In genomic region chr3:31093196-31093595, GRCm38 (mm10) we compare ENCODE assay signal across 8 mouse cellular contexts. TPM values are rescaled to one million over a fixed set of nuclear protein-coding genes. Genes with fewer than 3 reads are reported as not detected.
DNase-seq lines count a peak whose midpoint lies in the region; ATAC-seq and TF ChIP-seq lines count a peak whose summit lies in the region.

No protein-coding gene starts in this region.

- H3K79me2 ChIP-seq in C2C12 (ENCODE audit: control insufficient read depth, insufficient read depth), result peaks cover 31% of the 10 kb centered on the region

- H3K4me2 ChIP-seq in embryonic facial prominence, embryonic 11.5 days (ENCODE audit: low read depth, low read length), result peak overlapping the region; percentile 85
- peak overlapping the region; percentile 76 for H3K4me2 ChIP-seq in stomach, embryonic 15.5 days

- 0 out of 2 replicates have a peak, but pooled peaks have one; percentile 12 for ATAC-seq in embryonic facial prominence, embryonic 11.5 days (replicated peaks; ENCODE audit: insufficient number of reproducible peaks, low FRiP score, low TSS enrichment, low read depth)
- no peak for ATAC-seq in stomach, embryonic 15.5 days (ENCODE audit: insufficient read depth, low FRiP score, low read depth)

- no peaks in the 10 kb centered on the region for H3K9me3 ChIP-seq in embryonic facial prominence, embryonic 11.5 days (replicated peaks; ENCODE audit: control insufficient read depth, low read length)
- no peaks in the 10 kb centered on the region for H3K9me3 ChIP-seq in midbrain, embryonic 10.5 days (replicated peaks)
- no peaks in the 10 kb centered on the region for H3K9me3 ChIP-seq in stomach, embryonic 15.5 days

- peak; percentile 69 for DNase-seq in MN1 (ENCODE audit: low spot score)
- DNase-seq in embryonic facial prominence, embryonic 11.5 days (ENCODE audit: low spot score), result peak; percentile 60
- DNase-seq in heart, postnatal 4 days, result peak; percentile 32
- peak; percentile 55 to 66 for DNase-seq in left cerebral cortex, adult 18-20 months (ENCODE audit: low spot score in 2 of 2)
- peak; percentile 73 for DNase-seq in midbrain, embryonic 10.5 days (ENCODE audit: low spot score)
- DNase-seq in urinary bladder, postnatal 10 days (ENCODE audit: low spot score), result no peak

- peaks cover 17% of the 10 kb centered on the region for H3K36me3 ChIP-seq in C2C12 (ENCODE audit: control insufficient read depth, insufficient read depth)
- no peaks in the 10 kb centered on the region for H3K36me3 ChIP-seq in embryonic facial prominence, embryonic 11.5 days (replicated peaks; ENCODE audit: control insufficient read depth, insufficient read depth, low read depth, low read length)
- peaks cover 12% of the 10 kb centered on the region for H3K36me3 ChIP-seq in midbrain, embryonic 10.5 days
- H3K36me3 ChIP-seq in stomach, embryonic 15.5 days, result no peaks in the 10 kb centered on the region

- no peak for TF ChIP-seq CTCF in C2C12 (IDR thresholded peaks at IDR 0.05; ENCODE audit: control insufficient read depth, insufficient read depth, insufficient read length)

- 2% methylated on average over 13 of the region's 13 CpGs for WGBS in embryonic facial prominence, embryonic 11.5 days
- WGBS in midbrain, embryonic 10.5 days, result 4% methylated on average over 13 of the region's 13 CpGs
- WGBS in stomach, embryonic 15.5 days, result 4% methylated on average over 13 of the region's 13 CpGs

- peak overlapping the region; percentile 83 for H3K9ac ChIP-seq in embryonic facial prominence, embryonic 11.5 days (replicated peaks; ENCODE audit: low read length)
- no peak overlapping the region for H3K9ac ChIP-seq in stomach, embryonic 15.5 days

- peak overlapping the region; percentile 39 for H3K4me3 ChIP-seq in C2C12 (ENCODE audit: insufficient read depth, poor library complexity, severe bottlenecking)
- peak overlapping the region; percentile 97 for H3K4me3 ChIP-seq in embryonic facial prominence, embryonic 11.5 days (ENCODE audit: low read depth, low read length)
- H3K4me3 ChIP-seq in midbrain, embryonic 10.5 days, result peak overlapping the region; percentile 98
- H3K4me3 ChIP-seq in stomach, embryonic 15.5 days (replicated peaks), result peak overlapping the region; percentile 97

- H3K27me3 ChIP-seq in C2C12 (ENCODE audit: control insufficient read depth, insufficient read depth, insufficient read length), result no peaks in the 10 kb centered on the region
- H3K27me3 ChIP-seq in embryonic facial prominence, embryonic 11.5 days (ENCODE audit: control insufficient read depth, insufficient read depth, low read length), result no peaks in the 10 kb centered on the region
- peaks cover 10% of the 10 kb centered on the region for H3K27me3 ChIP-seq in midbrain, embryonic 10.5 days (ENCODE audit: low read depth, poor library complexity, severe bottlenecking)
- no peaks in the 10 kb centered on the region for H3K27me3 ChIP-seq in stomach, embryonic 15.5 days (replicated peaks)

- H3K79me3 ChIP-seq in C2C12 (ENCODE audit: low read depth), result peaks cover 27% of the 10 kb centered on the region

- peak overlapping the region; percentile 99 for H3K27ac ChIP-seq in embryonic facial prominence, embryonic 11.5 days (replicated peaks; ENCODE audit: low read depth, low read length)
- peak overlapping the region; percentile 100 for H3K27ac ChIP-seq in midbrain, embryonic 10.5 days (replicated peaks)
- H3K27ac ChIP-seq in stomach, embryonic 15.5 days, result peak overlapping the region; percentile 99

- H3K4me1 ChIP-seq in embryonic facial prominence, embryonic 11.5 days (ENCODE audit: control insufficient read depth, insufficient read depth, low read length), result no peaks in the 10 kb centered on the region
- H3K4me1 ChIP-seq in midbrain, embryonic 10.5 days, result peaks cover 66% of the 10 kb centered on the region
- peaks cover 22% of the 10 kb centered on the region for H3K4me1 ChIP-seq in stomach, embryonic 15.5 days

- peak overlapping the region; percentile 57 for H3ac ChIP-seq in C2C12 (ENCODE audit: control insufficient read depth, insufficient read length, low read depth)

TF ChIP-seq in C2C12, 6 proteins besides CTCF, POLR2A, EP300 and RAD21:
- no peak for TF ChIP-seq MYOG (IDR thresholded peaks at IDR 0.05; ENCODE audit: control insufficient read depth, extremely low read depth, insufficient read length)
- TF ChIP-seq MYOD1 (IDR thresholded peaks at IDR 0.05; ENCODE audit: control insufficient read depth, insufficient read length, low read depth), result no peak
- no peak for TF ChIP-seq MAX (IDR thresholded peaks at IDR 0.05)
- TF ChIP-seq USF1 (IDR thresholded peaks at IDR 0.05; ENCODE audit: low read depth), result no peak
- TF ChIP-seq FOSL1 (IDR thresholded peaks at IDR 0.05; ENCODE audit: insufficient read depth, low read length, poor library complexity, severe bottlenecking), result no peak
- TF ChIP-seq CEBPB (IDR thresholded peaks at IDR 0.05; ENCODE audit: low read depth), result no peak

RNA-seq across cellular contexts. Expression of gene Skil, which starts 1.7 kb away (rescaled TPM):
- polyA plus RNA-seq in C2C12 (2012; fragmentation: generic; extraction: Trizol), result 15.0 TPM
- polyA plus RNA-seq in embryonic facial prominence, embryonic 11.5 days (2014; fragmentation: Nextera tagmentation; extraction: Ambion mirVana), result 34.8 and 37.7 TPM in 2 replicates
- 10 to 100 TPM; 26.7 to 27.1 TPM for total RNA-seq in heart, postnatal 4 days (2021)
- 10 to 100 TPM; 61.8 to 64.3 TPM for total RNA-seq in left cerebral cortex, adult 18-20 months (2021)
- polyA plus RNA-seq in midbrain, embryonic 10.5 days (2016; fragmentation: Nextera tagmentation; extraction: Ambion mirVana), result 30.6 and 39.9 TPM in 2 replicates
- 19.3 and 21.6 TPM in 2 replicates for polyA plus RNA-seq in stomach, embryonic 15.5 days (2015; fragmentation: Nextera tagmentation; extraction: Ambion mirVana)

RNA-seq across cellular contexts. Expression of gene Cldn11, which starts 56.5 kb away (rescaled TPM):
- polyA plus RNA-seq in C2C12 (2012; fragmentation: generic; extraction: Trizol), result not detected
- polyA plus RNA-seq in embryonic facial prominence, embryonic 11.5 days (2014; fragmentation: Nextera tagmentation; extraction: Ambion mirVana), result 28.3 and 36.7 TPM in 2 replicates
- total RNA-seq in heart, postnatal 4 days (2021), result 1 to 10 TPM; 3.2 to 3.7 TPM
- total RNA-seq in left cerebral cortex, adult 18-20 months (2021), result 10 to 100 TPM; 49.0 to 68.5 TPM
- polyA plus RNA-seq in midbrain, embryonic 10.5 days (2016; fragmentation: Nextera tagmentation; extraction: Ambion mirVana), result 7.6 and 8.4 TPM in 2 replicates
- 4.9 and 6.6 TPM in 2 replicates for polyA plus RNA-seq in stomach, embryonic 15.5 days (2015; fragmentation: Nextera tagmentation; extraction: Ambion mirVana)

Comparison
In these comparisons a context has a peak if more than half of its experiments do, and no peak if none do; other contexts are left out.
1. H3K4me3 ChIP-seq: peak in every context shown above with its lines; median percentile 98 in midbrain, embryonic 10.5 days; 97 in embryonic facial prominence, embryonic 11.5 days; 97 in stomach, embryonic 15.5 days; 39 in C2C12.